Mouse (Mus musculus): ENCODE data around the gene Fam120b.

The Fam120b gene

DNA sequence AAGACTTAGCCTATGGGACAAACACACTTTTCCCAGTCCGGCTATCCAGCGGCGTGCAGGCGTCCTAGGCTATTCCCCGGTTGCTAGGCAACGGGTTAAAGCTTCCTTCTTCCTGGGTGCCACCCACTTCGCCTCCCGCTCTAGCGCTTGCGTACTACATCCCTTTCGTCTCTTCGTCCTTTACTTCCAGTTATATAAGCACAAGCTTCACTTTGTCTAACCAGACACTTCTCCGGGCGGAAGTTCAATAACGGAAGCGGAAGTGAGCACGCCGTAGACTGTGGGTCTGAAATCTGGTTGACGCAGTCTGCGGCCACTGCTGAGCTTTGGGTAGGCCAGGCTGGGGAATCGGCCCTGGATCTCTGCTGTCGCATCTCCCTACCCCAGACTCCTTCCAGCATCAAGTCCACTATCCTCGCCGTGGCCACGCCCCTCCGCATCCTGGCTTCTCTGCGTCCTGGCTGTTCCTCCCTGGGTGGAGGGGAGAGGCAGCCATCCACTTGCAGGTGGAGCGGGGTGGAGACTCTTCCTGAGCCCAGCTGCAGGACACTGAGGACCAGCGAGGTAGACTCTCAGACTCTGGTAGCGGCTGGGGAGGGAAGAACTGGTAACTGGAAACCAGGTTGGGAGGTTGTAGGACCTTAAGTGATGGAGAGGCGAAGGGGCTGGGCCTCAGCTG lies at the start of gene Fam120b:
Gene Fam120b (plus strand): TSS at position 206 of the 679 bp plus-strand sequence.
- DNase-seq (ENCODE audit: low spot score in 2 of 2), result peak; percentile 85 to 91

DNA sequence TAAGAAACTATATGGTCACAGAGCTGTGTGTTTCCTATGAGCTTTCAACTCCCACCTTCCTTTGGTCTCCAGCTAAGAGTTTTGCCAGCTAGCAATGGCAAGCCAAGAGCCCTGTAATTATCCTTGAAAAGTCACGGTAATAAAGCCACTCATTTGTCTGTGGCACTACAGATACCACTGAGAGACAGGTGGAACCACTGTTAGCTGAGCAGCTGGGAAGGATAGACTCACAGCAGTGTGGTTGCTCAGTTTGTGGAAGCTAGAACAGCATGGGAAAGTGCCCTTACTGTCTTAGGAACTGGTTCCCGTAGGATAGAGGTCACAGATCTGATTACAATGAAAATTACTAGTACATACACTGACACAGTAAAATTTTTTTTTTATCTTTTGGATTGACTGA lies 45.9 kb upstream of the Fam120b start:
- DNase-seq (ENCODE audit: low spot score in 2 of 2), result no peak

DNA sequence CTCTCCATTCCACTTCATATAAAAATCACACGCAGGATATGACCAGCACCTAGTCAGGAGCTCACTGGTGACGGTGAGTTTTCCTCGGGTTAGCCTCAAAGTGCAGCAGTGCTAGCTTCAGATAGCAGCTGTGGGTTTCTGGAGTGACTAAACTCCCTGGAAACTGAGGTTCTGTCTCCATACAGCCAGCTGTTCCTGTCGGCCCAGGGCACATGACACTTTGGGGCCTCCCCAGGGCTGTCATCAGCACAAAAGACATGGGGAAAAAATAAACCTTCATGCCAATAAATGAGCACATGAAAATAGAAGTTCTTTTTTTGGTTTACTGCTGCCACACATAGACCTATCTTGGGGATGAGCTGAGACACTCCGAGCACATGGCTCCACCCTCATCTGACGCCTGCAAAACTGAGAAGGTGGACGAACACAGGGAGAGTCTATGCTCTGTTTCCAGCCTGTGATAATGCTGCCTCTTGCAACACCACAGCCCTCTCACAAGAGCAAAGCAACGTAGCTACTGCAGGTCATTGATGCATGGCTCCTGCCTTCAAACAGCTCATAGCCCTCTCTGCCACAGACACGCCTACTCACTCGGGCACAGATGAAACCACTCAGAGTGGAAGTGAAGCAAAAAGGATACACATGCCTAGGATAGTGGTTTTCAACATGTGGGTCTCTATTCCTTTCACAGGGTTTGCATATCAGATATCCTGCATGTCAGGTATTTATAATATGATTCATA lies 43.0 kb upstream of the Fam120b start:
- peak in 1 of 2 experiments; percentile 11 for DNase-seq (ENCODE audit: low spot score in 2 of 2)

DNA sequence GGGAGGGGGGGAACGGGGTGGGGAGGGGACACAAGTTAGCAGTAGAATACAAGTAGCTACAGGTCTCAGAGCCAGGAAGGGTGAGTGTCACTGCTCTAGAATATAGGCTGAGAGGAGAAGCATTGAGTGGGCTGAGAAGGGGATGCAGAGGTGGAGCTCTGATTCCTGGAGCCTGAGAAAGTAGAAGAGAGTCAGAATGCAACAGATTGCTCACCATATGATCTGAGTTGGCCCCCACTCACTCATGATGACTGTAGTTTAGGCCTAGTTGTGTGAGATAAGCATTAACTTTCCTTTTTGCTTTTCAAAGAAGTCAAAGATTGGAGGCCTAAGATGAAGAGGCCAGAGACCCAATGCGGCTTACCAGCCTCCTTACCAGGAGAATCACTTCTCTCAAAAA lies 42.0 kb upstream of the Fam120b start:
- DNase-seq (ENCODE audit: low spot score in 2 of 2), result no peak

DNA sequence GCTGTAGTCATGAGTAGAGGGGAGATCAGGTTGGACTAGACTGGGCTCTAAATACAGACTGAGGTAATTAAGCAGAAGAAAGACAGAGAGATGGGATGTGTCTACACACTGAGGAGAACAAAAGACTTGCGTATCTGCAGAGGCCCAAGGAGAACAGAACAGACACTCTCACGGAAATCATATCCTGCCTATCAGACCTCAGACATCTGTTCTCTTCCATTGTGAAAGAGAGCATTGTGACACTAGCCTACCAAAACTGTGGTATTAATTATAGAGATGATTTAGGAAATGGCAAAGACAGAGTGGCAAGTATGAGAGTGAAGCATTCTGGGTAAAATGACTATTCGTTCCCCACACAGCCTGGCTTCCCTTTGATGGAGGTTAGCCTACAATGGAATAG lies 40.9 kb upstream of the Fam120b start:
- no peak for DNase-seq (ENCODE audit: low spot score in 2 of 2)

DNA sequence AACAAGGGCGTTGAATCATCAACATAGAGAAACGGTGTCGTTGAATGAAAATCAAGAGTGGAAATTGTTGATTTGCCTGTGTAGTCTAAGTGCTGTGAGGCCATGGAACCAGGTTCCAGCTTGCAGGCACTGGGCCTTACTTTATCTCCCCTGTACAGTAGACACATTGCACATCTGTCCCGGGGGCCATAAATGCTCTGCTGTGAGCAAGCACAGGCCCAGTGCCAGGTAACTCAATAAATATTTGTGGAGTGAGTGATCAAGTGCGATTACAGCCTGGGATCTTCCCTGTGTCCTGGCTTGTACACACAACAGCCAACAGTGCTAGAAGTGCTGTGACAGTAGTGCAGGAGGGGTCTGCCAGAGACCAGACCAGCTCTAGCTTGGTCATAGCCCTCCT lies 39.5 kb upstream of the Fam120b start:
- no peak for DNase-seq (ENCODE audit: low spot score in 2 of 2)

DNA sequence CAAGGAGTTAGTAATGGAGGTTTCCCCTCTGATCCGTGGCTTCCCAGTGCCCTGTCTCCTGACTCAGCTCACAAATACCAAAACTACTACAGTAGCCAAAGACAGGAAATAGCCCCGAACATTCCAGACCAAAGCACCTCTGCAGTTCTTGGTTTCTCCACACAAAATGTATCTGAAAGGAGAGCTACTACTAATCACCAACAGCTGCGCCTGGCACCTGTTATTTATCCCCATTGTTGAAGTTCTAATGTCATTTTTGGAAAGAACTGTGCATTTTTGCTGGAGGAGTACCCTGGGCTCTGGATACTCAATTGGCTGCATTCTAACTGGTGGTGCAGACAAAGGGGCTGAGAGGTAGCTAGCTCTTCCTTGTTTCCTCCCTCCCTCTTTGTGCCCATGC lies 38.9 kb upstream of the Fam120b start:
- DNase-seq (ENCODE audit: low spot score in 2 of 2), result no peak

DNA sequence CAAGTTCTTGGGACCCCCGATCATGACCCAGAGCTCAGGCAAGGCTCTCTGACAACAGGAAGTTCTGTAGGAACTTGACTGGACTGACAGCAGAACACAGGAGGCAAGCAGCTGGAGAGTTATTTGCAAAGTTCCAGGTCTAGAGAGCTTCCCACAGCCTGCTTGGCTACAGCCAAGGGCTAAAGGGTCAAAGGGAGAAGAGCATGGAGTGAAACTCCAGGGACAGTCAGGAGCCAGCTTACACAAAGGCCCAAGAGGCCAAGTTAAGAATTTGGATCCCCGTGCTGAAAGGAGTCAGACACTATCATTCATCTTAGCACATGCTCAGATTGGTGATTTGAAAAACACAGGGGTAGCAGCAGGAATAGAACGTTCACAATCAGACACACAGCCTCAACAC lies 32.3 kb upstream of the Fam120b start:
- no peak for DNase-seq (ENCODE audit: low spot score in 2 of 2)

DNA sequence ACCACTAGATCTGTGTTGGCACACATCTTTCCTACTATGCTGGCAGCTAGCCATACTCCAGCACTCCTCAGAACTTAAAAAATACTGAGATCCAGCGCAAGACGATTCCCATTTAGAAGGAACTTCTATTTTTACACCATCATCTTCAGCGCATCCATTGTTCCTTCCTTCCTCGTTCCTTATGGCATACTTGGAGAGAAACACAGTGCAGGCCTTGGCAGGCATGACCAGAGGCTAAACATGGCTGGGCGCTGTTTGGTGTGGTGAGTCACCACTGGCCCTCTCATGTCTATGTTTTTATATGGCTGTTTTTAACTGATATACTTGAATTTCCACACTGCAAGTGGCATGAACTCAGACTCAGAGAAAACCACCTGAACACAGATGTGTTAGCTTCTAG lies 30.4 kb upstream of the Fam120b start:
- DNase-seq (ENCODE audit: low spot score in 2 of 2), result no peak

DNA sequence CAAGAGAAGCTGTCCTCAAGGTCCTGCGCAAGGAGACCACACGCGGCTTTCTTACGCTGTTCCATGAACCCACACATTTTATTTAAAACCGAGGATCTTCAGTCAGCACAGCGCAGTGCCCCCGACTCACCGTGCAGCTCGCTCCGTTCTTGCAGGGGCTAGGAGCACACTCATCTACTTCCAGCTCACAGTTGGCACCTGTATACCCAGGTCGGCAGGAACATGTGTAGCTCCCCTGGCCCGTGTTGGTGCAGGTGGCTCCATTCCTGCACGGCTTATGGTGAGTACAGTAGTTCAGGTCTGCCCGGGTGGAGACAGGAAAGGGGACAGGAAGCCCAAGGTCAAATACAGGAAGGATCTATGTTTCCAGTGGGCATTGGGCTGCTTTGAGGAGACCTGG lies 25.6 kb upstream of the Fam120b start:
- no peak for DNase-seq (ENCODE audit: low spot score in 2 of 2)

DNA sequence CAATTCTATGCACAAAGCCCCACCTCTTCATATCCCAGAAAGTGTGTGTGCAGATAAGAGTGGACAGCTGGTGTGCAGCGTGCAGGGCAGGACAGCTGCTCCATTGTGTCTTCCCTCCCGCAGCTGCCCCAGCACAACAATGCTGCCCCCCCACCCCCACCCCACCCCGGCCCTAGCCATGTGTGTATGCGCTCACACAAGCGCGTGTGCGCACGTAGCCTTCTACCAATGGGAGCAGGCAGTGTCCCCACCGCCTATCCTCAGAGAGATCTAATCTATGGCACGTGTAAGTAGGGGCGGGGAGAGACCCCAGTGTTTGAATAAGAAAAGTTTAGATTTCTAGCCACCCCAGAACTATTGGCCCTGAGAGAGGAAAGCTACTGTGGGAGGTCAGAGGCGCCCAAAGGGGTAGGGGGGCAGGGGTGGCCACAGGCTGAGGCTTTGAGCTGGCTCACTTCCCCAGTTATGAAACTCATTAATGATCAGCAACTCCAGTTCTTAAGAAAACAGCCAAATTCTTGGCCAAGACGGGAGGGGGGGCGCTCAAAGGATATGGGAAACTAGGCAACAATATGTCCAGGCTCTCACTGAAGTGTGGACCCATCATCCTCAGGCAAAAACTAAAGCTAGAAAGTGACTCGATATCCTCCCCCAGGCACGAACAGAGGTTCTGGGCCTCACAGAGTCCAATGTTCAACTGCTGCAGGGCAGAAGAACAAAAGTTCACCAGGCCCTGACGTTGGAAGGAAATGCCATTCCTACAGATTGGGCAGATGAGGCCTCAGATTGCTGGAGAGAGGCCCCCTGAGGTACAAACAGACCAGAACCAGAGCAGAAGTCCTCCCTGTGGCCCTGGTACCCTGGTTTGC lies 23.8 kb upstream of the Fam120b start:
- DNase-seq (ENCODE audit: low spot score in 2 of 2), result no peak

DNA sequence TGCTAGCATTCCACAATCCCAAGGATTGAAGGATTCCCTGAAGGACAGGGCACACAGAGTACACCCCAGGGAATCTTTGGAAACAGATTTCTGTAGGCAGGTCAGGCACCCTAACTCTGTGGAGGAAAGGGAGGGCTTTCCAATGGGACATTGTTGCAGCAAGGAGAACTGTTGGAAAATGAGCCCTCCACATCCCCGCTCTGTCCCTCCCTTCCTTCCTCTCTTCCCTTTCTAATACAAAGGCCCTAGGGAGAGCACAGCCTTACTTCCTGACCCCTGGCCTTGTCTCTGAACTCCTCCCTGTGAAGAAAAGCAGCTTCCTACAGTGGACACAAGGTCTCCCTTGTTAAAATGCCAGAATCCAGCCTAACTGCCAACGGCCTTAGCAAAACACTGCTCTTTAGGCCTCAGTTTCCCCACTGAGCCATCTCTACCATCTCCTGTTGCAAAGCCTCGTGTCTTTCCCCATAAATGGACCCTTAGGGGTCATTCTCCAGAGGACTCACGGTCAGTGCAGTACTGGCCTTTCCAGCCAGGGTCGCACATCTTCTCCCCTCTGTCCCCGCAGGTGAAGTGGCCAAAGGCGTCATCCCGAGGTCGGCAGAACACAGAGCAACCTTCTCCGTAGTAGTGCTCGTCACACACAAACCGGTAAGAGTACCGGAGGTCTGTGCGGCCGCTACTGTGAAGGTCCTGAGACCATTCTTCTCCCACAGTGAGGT lies 22.9 kb upstream of the Fam120b start:
- no peak for DNase-seq (ENCODE audit: low spot score in 2 of 2)

DNA sequence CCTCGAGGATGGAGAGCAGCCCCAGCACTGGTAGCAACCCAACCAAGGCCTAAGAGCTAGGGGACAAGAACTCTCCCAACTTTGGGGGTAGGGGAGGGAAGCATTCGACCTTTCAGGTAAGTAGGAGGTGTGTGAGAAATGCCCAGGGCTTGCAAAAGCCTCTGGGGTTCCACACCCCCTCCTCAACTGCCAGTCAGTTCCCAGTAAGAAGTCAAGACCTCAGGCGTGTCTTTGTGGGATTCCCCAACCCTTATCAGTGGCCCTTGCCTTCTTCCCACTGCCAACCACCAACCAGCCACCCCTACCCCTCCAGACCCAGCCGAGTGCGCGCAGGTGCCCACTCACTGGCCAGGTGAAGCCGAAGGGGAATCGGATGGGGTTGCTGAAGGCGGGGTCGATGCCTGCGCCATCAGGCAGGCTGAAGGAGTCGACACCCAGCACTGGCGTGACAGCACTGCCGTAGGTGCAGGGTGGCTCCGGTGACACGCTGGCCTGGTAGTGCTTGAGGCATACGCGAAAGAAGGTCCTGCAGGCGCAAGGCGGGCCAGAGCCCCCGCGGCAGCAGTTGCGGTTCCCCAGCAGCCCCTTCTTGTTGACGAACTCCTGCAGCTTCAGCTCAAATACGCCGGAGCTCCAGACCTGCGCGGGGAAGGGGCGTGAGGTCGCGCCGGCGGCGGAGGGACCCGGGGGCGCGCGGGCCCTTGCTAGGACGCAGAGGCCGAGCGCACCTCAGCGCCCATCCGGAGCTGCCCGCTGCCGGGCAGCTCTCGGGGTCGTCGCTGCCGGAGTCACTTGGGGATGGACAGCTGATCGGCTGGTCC lies 21.5 kb upstream of the Fam120b start:
- DNase-seq (ENCODE audit: low spot score in 2 of 2), result no peak

DNA sequence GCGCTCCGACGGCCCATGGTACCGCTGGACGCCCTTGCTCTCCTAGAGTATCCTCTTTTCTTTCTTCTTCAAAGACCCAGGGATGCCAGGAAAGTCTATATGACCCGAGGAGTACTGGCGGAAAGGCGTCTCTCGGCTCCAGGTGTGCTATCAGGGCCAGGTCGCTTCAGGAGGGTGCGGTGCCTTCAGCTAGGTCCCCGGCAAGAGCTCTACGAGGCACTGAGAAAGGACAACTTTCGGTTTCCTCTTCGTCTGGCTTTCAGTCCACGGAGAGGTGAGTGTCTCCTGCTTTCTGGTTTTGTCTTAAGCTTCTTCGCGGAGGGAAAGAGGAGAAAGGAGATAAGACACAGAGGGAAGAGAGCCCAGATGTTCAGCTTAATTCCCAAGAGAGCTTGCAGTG lies 20.8 kb upstream of the Fam120b start:
- DNase-seq (ENCODE audit: low spot score in 2 of 2), result no peak

DNA sequence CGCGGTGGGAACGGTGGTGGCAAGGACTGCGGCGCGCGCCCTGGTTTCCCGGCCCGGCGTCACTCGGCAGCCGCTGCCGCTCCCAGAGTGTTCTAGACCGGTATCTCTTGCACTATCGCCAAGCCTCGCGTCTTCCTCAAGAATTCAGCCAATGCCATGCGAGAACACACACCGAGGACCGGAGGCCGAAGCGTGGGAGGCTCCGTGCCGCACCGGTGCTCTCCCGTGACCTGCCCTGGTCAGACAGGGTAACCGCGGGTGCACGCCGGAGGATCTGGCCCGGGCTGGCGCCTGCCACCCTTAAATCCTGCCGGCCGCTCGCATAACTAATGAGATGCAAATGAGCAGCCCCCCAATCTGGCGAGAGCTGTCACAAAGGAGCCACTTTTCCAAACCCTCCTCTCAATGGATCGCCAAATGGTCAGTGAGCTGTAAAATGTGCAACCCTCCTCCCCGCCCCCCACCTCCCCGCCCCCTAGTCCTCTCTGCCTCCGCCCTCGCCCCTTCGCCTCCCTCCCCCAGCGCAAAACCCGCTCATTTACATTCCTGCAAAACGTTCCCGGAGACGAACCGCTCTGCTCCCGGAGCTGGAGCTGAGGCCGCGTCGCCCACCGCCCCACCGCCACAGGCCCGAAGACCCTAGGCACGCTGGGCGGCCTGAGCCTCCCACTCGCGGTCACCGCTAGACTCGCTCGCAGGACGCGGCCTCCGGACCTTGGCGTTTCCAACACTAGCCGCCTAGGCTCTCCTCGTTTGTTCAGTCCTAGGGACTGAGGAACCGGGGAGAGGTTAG lies 20.1 kb upstream of the Fam120b start:
- peak; percentile 58 to 74 for DNase-seq (ENCODE audit: low spot score in 2 of 2)

DNA sequence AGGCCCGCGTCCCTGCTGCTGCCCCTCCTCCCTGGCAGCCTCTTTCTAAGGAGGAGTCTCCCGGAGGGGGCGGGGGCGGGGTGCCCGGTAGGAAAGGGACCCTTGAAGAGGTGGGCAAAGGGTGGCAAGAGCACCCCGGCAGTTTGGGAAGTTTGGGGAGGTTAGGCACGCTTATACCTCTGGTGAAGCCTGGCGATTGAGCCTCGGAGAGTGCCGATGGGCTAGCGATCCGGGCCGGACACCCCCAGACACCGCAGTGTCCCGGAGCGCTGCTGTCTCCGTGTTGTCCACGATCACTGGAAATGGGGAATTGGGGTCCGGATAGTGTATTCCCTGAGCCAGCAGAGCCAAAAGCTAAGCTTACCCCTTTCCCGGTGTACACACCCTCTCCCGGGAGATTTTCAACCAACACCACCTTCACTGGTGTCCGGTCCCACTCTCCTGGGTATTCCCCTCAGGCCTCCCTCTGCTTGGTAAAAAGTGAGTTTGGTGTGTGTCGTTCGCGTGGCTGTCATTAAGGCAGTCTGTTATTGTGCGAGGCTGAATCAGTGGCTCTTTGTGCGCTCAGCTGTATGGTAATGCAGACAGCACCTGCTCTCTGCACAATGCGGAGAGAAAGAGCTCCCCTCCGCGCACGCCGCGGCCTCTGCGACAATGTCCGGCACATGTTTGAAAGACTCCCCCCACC lies 19.4 kb upstream of the Fam120b start, which contains the start of gene Dll1:
Gene Dll1 (minus strand): TSS at position 379 of the 688 bp plus-strand sequence.
- DNase-seq (ENCODE audit: low spot score in 2 of 2), result no peak

DNA sequence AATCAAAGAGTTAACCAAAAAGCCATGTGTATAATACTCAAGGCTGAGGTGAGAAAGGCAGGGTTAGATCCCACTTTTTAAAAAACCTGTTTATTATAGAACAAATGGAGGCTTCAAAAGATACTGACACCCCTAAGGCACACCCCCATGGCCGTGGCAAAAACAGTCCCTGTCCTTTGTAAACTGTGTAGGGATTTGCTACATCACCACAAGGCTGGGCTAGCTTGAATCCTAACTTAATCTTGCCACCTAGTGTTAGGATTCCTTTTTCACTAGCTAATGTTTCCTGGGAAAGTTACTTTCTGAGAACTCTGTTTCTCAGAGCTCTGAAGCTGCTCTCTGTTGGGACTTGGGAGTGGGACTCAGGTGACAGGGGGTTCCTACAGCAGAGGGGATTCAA lies 18.1 kb upstream of the Fam120b start:
- DNase-seq (ENCODE audit: low spot score in 2 of 2), result no peak

DNA sequence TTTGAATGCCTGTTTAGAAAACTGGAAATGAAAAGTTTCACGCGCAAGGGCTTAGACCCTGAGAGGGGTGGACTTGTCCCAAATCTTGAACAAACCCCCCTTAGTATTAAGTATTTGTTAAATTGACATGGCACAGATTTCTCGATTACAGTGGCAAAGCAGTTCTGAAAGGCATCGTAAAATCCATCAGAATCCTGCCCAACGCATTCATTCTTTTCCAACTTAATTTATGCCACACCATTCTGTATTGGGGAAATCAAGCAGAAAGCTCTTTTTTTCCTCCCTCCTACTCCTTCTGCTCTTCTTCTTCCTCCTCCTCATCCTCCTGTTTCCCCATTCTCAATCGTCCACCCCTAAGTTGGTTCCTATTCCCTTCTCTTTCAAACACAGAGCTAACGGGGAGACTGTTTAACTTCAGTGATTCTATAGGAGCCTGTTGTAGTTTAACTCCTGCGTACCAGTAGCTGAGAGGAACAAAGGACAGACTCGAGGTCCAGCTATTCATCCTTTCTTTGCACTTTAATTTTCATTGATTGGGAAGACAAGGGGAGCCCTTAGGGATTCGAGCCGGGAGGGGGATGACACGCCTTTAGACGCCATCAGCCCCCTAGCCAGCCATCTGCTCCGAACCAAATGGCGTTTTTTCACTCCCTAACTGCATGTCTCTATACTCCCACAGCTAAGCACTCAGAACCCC lies 17.4 kb upstream of the Fam120b start:
- no peak for DNase-seq (ENCODE audit: low spot score in 2 of 2)
